Mouse (Mus musculus) forebrain, embryonic 11.5 days (tissue): ENCODE results near the gene Plekhh3. TPM values are rescaled to one million over a fixed set of nuclear protein-coding genes. Genes with fewer than 3 reads are reported as not detected.

ENCODE experiments used
- ATAC-seq: fragments of 200-750 bp; cut with Nextera tagmentation; replicated peaks from 2 replicates; pipeline ENCODE4 v1.8.0; 2017; ENCODE audit warnings: moderate TSS enrichment; ENCODE audit not compliant: low FRiP score
- DNase-seq: peaks from one replicate; pipeline ENCODE4 v3.0.0-alpha.2; 2017; ENCODE audit warnings: low spot score
- H3K27ac ChIP-seq: fragments of 300-500 bp; sonication (generic); 2 replicates; pipeline ENCODE4 v1.5.1; 2014; ENCODE audit warnings: low read depth, low read length
- H3K27me3 ChIP-seq: fragments of 300-500 bp; sonication (generic); 2 replicates; pipeline ENCODE4 v1.6.1; 2014; ENCODE audit warnings: mild to moderate bottlenecking, low read length, mixed read lengths; ENCODE audit not compliant: control insufficient read depth, insufficient read depth
- H3K36me3 ChIP-seq: fragments of 300-500 bp; sonication (generic); 2 replicates; pipeline ENCODE4 v1.6.1; 2014; ENCODE audit warnings: mild to moderate bottlenecking, low read length, moderate library complexity, mixed read lengths; ENCODE audit not compliant: control insufficient read depth, insufficient read depth
- H3K4me1 ChIP-seq: fragments of 300-500 bp; sonication (generic); replicated peaks from 2 replicates; pipeline ENCODE4 v1.6.1; 2014; ENCODE audit warnings: low read length, mixed read lengths; ENCODE audit not compliant: control insufficient read depth, insufficient read depth
- H3K4me2 ChIP-seq: fragments of 300-500 bp; sonication (generic); 2 replicates; pipeline ENCODE4 v1.6.1; 2014; ENCODE audit warnings: low read depth, mild to moderate bottlenecking, low read length, moderate library complexity, mixed read lengths; ENCODE audit not compliant: severe bottlenecking
- H3K4me3 ChIP-seq: fragments of 300-500 bp; sonication (generic); 2 replicates; pipeline ENCODE4 v1.5.1; 2014; ENCODE audit warnings: low read depth, low read length
- H3K9ac ChIP-seq: fragments of 300-500 bp; sonication (generic); 2 replicates; pipeline ENCODE4 v1.6.1; 2014; ENCODE audit warnings: low read length
- H3K9me3 ChIP-seq: fragments of 300-500 bp; sonication (generic); 2 replicates; pipeline ENCODE4 v1.6.1; 2016; ENCODE audit warnings: low read length, mixed read lengths; ENCODE audit not compliant: control insufficient read depth
- WGBS: fragments of 180-500 bp; shearing (Covaris S2); extraction: QIAGEN DNeasy Blood & Tissue Kit; methylation state at CpG from one replicate; pipeline ENCODE4 v1.1.7; 2014; 5-methylcytosine and 5-hydroxymethylcytosine counted together
- polyA plus RNA-seq: library from polyadenylated mRNA; unstranded; fragments of >200 nt; fragmentation: Nextera tagmentation; extraction: Ambion mirVana; gene quantifications from 2 replicates; pipeline ENCODE4 v1.2.1, GENCODE M21; 2014

Plekhh3 gene
- polyA plus RNA-seq, 1 experiment from 2014 or later = 7.9 TPM

- Histone ChIP-seq H3K4me2 (no peak overlapping the region), H3K9ac (no peak overlapping the region), H3K9me3 (no peaks in the 10 kb centered on the region), H3K36me3 (no peaks in the 10 kb centered on the region), H3K4me3 (no peak overlapping the region), H3K4me1 (peaks cover 7% of the 10 kb centered on the region; the same call in 1 of the 2 replicates), H3K27me3 (peaks cover 2% of the 10 kb centered on the region; the same call in 1 of the 2 replicates), H3K27ac (no peak overlapping the region)
- no peak for ATAC-seq
- DNase-seq = no peak
Measured at GRCm38 (mm10) chr11:101154648-101155047, 16.5 kb downstream of the Plekhh3 start.

- H3K4me2 ChIP-seq = no peak overlapping the region
- ATAC-seq (no peak), DNase-seq (no peak)
- 84% methylated on average over 1 of the region's 1 CpGs for WGBS
- no peak overlapping the region for H3K9ac ChIP-seq
- H3K27me3 ChIP-seq = peaks cover 2% of the 10 kb centered on the region; the same call in 1 of the 2 replicates
- no peaks in the 10 kb centered on the region for H3K9me3 ChIP-seq
- H3K27ac ChIP-seq = no peak overlapping the region
- H3K4me3 ChIP-seq = no peak overlapping the region
- no peaks in the 10 kb centered on the region for H3K36me3 ChIP-seq
- H3K4me1 ChIP-seq = peaks cover 10% of the 10 kb centered on the region; the same call in 1 of the 2 replicates
Measured at GRCm38 (mm10) chr11:101152825-101153224, 18.3 kb downstream of the Plekhh3 start.

- H3K4me1 ChIP-seq = peaks cover 12% of the 10 kb centered on the region; the same call in 1 of the 2 replicates
- ATAC-seq (no peak), DNase-seq (no peak)
- H3K9me3 ChIP-seq = no peaks in the 10 kb centered on the region
- no peak overlapping the region for H3K4me2 ChIP-seq
- no peaks in the 10 kb centered on the region for H3K36me3 ChIP-seq
- WGBS = 50% methylated on average over 2 of the region's 2 CpGs
- no peaks in the 10 kb centered on the region for H3K27me3 ChIP-seq
- H3K27ac ChIP-seq = no peak overlapping the region
- H3K9ac ChIP-seq = no peak overlapping the region
- H3K4me3 ChIP-seq = no peak overlapping the region
Measured at GRCm38 (mm10) chr11:101151063-101151462, 20.1 kb downstream of the Plekhh3 start.

GRCm38 (mm10) chr11:101149178-101150105 is 21.7 kb downstream of the Plekhh3 start:
- 66% methylated on average over 9 of the region's 9 CpGs for WGBS
- Histone ChIP-seq H3K9me3 (no peaks in the 10 kb centered on the region), H3K4me1 (peaks cover 4% of the 10 kb centered on the region; the same call in 1 of the 2 replicates), H3K27me3 (no peaks in the 10 kb centered on the region), H3K4me3 (no peak overlapping the region), H3K27ac (no peak overlapping the region), H3K36me3 (no peaks in the 10 kb centered on the region), H3K4me2 (no peak overlapping the region), H3K9ac (no peak overlapping the region)
- DNase-seq (no peak), ATAC-seq (no peak)

GRCm38 (mm10) chr11:101148751-101149150 is 22.4 kb downstream of the Plekhh3 start:
- no peak for DNase-seq
- H3K27me3 ChIP-seq = no peaks in the 10 kb centered on the region
- H3K9me3 ChIP-seq = no peaks in the 10 kb centered on the region
- H3K4me3 ChIP-seq = no peak overlapping the region
- H3K4me1 ChIP-seq = peaks cover 7% of the 10 kb centered on the region; the same call in 1 of the 2 replicates
- no peak overlapping the region for H3K9ac ChIP-seq
- 77% methylated on average over 10 of the region's 10 CpGs for WGBS
- no peak overlapping the region for H3K27ac ChIP-seq
- no peaks in the 10 kb centered on the region for H3K36me3 ChIP-seq
- H3K4me2 ChIP-seq = no peak overlapping the region
- no peak for ATAC-seq

- no peak for ATAC-seq
- H3K27ac ChIP-seq = no peak overlapping the region
- H3K9ac ChIP-seq = no peak overlapping the region
Measured at GRCm38 (mm10) chr11:101146377-101146776, 24.8 kb downstream of the Plekhh3 start.

GRCm38 (mm10) chr11:101143338-101144225 is 27.6 kb downstream of the Plekhh3 start:
- peak overlapping the region; percentile 25 for H3K4me3 ChIP-seq
- ATAC-seq = peak; percentile 63
- 0 out of 2 replicates have a peak overlapping the region, but pooled peaks have one; percentile 25 for H3K27ac ChIP-seq
- H3K9ac ChIP-seq = peak overlapping the region; percentile 50; the same call in 1 of the 2 replicates
- H3K9me3 ChIP-seq = no peaks in the 10 kb centered on the region
- peaks cover 14% of the 10 kb centered on the region; the same call in 1 of the 2 replicates for H3K4me1 ChIP-seq
- DNase-seq = peak; percentile 70
- WGBS = 20% methylated on average over 18 of the region's 19 CpGs
- no peaks in the 10 kb centered on the region for H3K27me3 ChIP-seq
- H3K4me2 ChIP-seq = peak overlapping the region; percentile 51
- no peaks in the 10 kb centered on the region for H3K36me3 ChIP-seq

More at GRCm38 (mm10) chr11:101146377-101146776, 24.8 kb downstream of the Plekhh3 start:
- no peaks in the 10 kb centered on the region for H3K27me3 ChIP-seq
- H3K4me3 ChIP-seq = no peak overlapping the region
- WGBS = 17% methylated on average over 10 of the region's 10 CpGs
- DNase-seq = peak; percentile 78
- H3K36me3 ChIP-seq = no peaks in the 10 kb centered on the region
- 0 out of 2 replicates have a peak overlapping the region, but pooled peaks have one; percentile 27 for H3K4me2 ChIP-seq
- H3K9me3 ChIP-seq = no peaks in the 10 kb centered on the region
- peaks cover 9% of the 10 kb centered on the region; the same call in 1 of the 2 replicates for H3K4me1 ChIP-seq
